8 mouse cellular contexts compared by ENCODE assay signal in the genomic region with DNA sequence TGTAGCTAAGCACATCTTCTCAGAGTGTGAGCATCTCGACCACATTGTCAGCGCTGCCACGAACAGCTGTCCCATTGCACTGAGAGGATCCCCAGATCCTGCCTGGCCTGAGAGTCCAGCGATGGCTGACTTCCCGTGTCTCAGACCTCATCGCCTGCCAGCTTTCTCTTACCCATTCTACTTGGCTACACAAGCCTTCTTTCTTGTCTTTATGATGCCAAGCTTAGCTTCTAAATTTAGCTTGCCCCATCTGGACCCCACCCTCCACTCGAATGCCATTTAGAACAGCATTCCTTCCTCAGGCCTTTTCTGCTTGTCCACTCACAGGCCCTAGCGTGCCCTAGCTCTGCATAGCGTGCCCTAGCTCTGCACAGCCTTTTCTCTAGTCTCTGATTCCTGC.
DNase-seq lines count a peak whose midpoint lies in the region; ATAC-seq lines count a peak whose summit lies in the region.

No protein-coding gene starts in this region.

- H3K36me3 ChIP-seq in forebrain, embryonic 10.5 days (replicated peaks): peaks cover 8% of the 10 kb centered on the region
- no peaks in the 10 kb centered on the region for H3K36me3 ChIP-seq in forebrain, embryonic 16.5 days (ENCODE audit: control insufficient read depth, insufficient read depth)
- no peaks in the 10 kb centered on the region for H3K36me3 ChIP-seq in heart, embryonic 10.5 days

- no peaks in the 10 kb centered on the region for H3K27me3 ChIP-seq in forebrain, embryonic 10.5 days (ENCODE audit: poor library complexity, severe bottlenecking)
- no peaks in the 10 kb centered on the region for H3K27me3 ChIP-seq in forebrain, embryonic 16.5 days (replicated peaks; ENCODE audit: control insufficient read depth, insufficient read depth, low read length)
- no peaks in the 10 kb centered on the region for H3K27me3 ChIP-seq in heart, embryonic 10.5 days (ENCODE audit: insufficient read depth, poor library complexity, severe bottlenecking)

- no peaks in the 10 kb centered on the region for H3K9me3 ChIP-seq in forebrain, embryonic 10.5 days
- H3K9me3 ChIP-seq in forebrain, embryonic 16.5 days (ENCODE audit: control insufficient read depth, low read length): no peaks in the 10 kb centered on the region
- no peaks in the 10 kb centered on the region for H3K9me3 ChIP-seq in heart, embryonic 10.5 days

- 0 out of 2 replicates have a peak overlapping the region, but pooled peaks have one; percentile 11 for H3K27ac ChIP-seq in forebrain, embryonic 10.5 days
- no peak overlapping the region for H3K27ac ChIP-seq in forebrain, embryonic 16.5 days (ENCODE audit: low read length)
- H3K27ac ChIP-seq in heart, embryonic 10.5 days: peak overlapping the region; percentile 49

- peaks cover 6% of the 10 kb centered on the region; the same call in 1 of the 2 replicates for H3K4me1 ChIP-seq in forebrain, embryonic 10.5 days
- peaks cover 29% of the 10 kb centered on the region for H3K4me1 ChIP-seq in forebrain, embryonic 16.5 days (replicated peaks; ENCODE audit: control insufficient read depth, insufficient read depth, low read length)
- peaks cover 38% of the 10 kb centered on the region for H3K4me1 ChIP-seq in heart, embryonic 10.5 days

- H3K4me2 ChIP-seq in forebrain, embryonic 16.5 days (ENCODE audit: low read length): no peak overlapping the region

- no peak for DNase-seq in forebrain, embryonic 10.5 days (ENCODE audit: extremely low spot score, low spot score)
- peak; percentile 86 for DNase-seq in cerebellum, adult 9-10 months
- no peak for DNase-seq in heart, embryonic 10.5 days (ENCODE audit: low spot score)
- peak; percentile 61 for DNase-seq in lung, postnatal 25 days (ENCODE audit: low spot score)
- no peak for DNase-seq in frontal cortex, postnatal 36 days (ENCODE audit: low spot score in 2 of 2)
- DNase-seq in adrenal gland, postnatal 14 days: no peak

- H3K9ac ChIP-seq in forebrain, embryonic 16.5 days (replicated peaks; ENCODE audit: low read depth, low read length): no peak overlapping the region

- ATAC-seq in forebrain, embryonic 16.5 days: no peak
- ATAC-seq in inflammation-experienced regulatory T-cells, adult 6 months: no peak

- 91% methylated on average over 9 of the region's 9 CpGs for WGBS in forebrain, embryonic 10.5 days
- WGBS in forebrain, embryonic 16.5 days: 63% methylated on average over 9 of the region's 9 CpGs
- WGBS in heart, embryonic 10.5 days: 68% methylated on average over 9 of the region's 9 CpGs

- no peak overlapping the region for H3K4me3 ChIP-seq in forebrain, embryonic 10.5 days
- no peak overlapping the region for H3K4me3 ChIP-seq in forebrain, embryonic 16.5 days (replicated peaks; ENCODE audit: low read length)
- H3K4me3 ChIP-seq in heart, embryonic 10.5 days: no peak overlapping the region

Comparison
In these comparisons a context has a peak if more than half of its experiments do, and no peak if none do; other contexts are left out.
1. DNase-seq: peak in cerebellum, adult 9-10 months (single experiment) and lung, postnatal 25 days (single experiment); none in forebrain, embryonic 10.5 days (single experiment), heart, embryonic 10.5 days (single experiment), frontal cortex, postnatal 36 days (0 of 2) and adrenal gland, postnatal 14 days (single experiment).